Mouse (Mus musculus): ENCODE data around the gene Morn5. TPM values are rescaled to one million over a fixed set of nuclear protein-coding genes. Genes with fewer than 3 reads are reported as not detected.

The Morn5 gene
- total and polyA plus RNA-seq, 2 experiments from 2014 or later, result not detected

DNA sequence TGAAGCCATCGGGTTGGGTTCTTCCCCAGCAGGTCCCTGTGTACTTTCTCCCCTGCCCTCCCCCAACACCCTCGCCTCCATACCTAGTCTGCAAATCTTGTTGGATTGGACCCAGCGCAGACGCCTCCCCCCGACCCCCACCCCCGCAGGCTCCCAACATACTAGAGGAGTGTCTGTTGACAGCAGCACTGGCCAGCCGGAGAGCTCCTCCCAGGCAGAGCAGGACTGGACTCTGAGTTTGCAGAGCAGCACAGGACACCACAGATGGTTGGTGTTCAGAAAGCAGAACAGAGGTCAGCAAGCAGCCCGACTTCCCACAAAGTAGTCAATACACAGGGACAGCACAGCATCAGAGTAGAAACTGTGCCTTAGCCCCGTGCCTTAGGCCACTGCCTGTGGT lies 32.2 kb downstream of the Morn5 start:
- no peak for DNase-seq (ENCODE audit: low spot score)
- 18% methylated on average over 9 of the region's 9 CpGs for WGBS
- Histone ChIP-seq H3K27ac (ENCODE audit: low read depth) (no peak overlapping the region), H3K27me3 (ENCODE audit: control insufficient read depth, insufficient read depth, low read length) (0 out of 2 replicates have a peak, but pooled peaks cover 11% of the 10 kb centered on the region), H3K9ac (replicated peaks; ENCODE audit: low read depth, low read length) (no peak overlapping the region), H3K4me3 (ENCODE audit: low read depth, low read length) (no peak overlapping the region), H3K4me2 (ENCODE audit: low read depth, low read length) (no peak overlapping the region), H3K4me1 (ENCODE audit: control insufficient read depth, insufficient read depth) (no peaks in the 10 kb centered on the region; the same call in 1 of the 2 replicates), H3K36me3 (replicated peaks; ENCODE audit: control insufficient read depth, insufficient read depth, low read length) (no peaks in the 10 kb centered on the region), H3K9me3 (replicated peaks; ENCODE audit: control insufficient read depth, low read length) (no peaks in the 10 kb centered on the region)
- ATAC-seq (ENCODE audit: insufficient read depth, low read depth), result no peak; the same call in 1 of the 2 replicates
- TF ChIP-seq EP300 (IDR thresholded peaks at IDR 0.05; ENCODE audit: low read depth) (no peak), CTCF (IDR thresholded peaks at IDR 0.05; ENCODE audit: low read depth) (no peak)

- whole genome bisulfite sequencing, result 79% methylated on average over 9 of the region's 9 CpGs
- ATAC-seq (ENCODE audit: insufficient read depth, low read depth), result no peak
- no peak for DNase-seq (ENCODE audit: low spot score)
- H3K27ac ChIP-seq (ENCODE audit: low read depth), result no peak overlapping the region
- H3K9me3 ChIP-seq (replicated peaks; ENCODE audit: control insufficient read depth, low read length), result no peaks in the 10 kb centered on the region
- no peak overlapping the region for H3K4me2 ChIP-seq (ENCODE audit: low read depth, low read length)
- H3K9ac ChIP-seq (replicated peaks; ENCODE audit: low read depth, low read length), result no peak overlapping the region
- H3K4me1 ChIP-seq (ENCODE audit: control insufficient read depth, insufficient read depth), result no peaks in the 10 kb centered on the region; the same call in 1 of the 2 replicates
- no peaks in the 10 kb centered on the region for H3K36me3 ChIP-seq (replicated peaks; ENCODE audit: control insufficient read depth, insufficient read depth, low read length)
- TF ChIP-seq EP300 (IDR thresholded peaks at IDR 0.05; ENCODE audit: low read depth) (no peak), CTCF (IDR thresholded peaks at IDR 0.05; ENCODE audit: low read depth) (no peak)
- H3K27me3 ChIP-seq (ENCODE audit: control insufficient read depth, insufficient read depth, low read length), result peaks cover 18% of the 10 kb centered on the region
- no peak overlapping the region for H3K4me3 ChIP-seq (ENCODE audit: low read depth, low read length)
These were observed 33.7 kb downstream of the Morn5 start for GRCm38 (mm10) chr2:36082802-36083580.

- WGBS, result 84% methylated on average over 1 of the region's 1 CpGs
- Histone ChIP-seq H3K4me2 (ENCODE audit: low read depth, low read length) (no peak overlapping the region), H3K27me3 (ENCODE audit: control insufficient read depth, insufficient read depth, low read length) (peaks cover 38% of the 10 kb centered on the region), H3K9ac (replicated peaks; ENCODE audit: low read depth, low read length) (no peak overlapping the region), H3K4me3 (ENCODE audit: low read depth, low read length) (no peak overlapping the region), H3K27ac (ENCODE audit: low read depth) (no peak overlapping the region), H3K9me3 (replicated peaks; ENCODE audit: control insufficient read depth, low read length) (no peaks in the 10 kb centered on the region), H3K36me3 (replicated peaks; ENCODE audit: control insufficient read depth, insufficient read depth, low read length) (no peaks in the 10 kb centered on the region), H3K4me1 (ENCODE audit: control insufficient read depth, insufficient read depth) (no peaks in the 10 kb centered on the region; the same call in 1 of the 2 replicates)
- TF ChIP-seq CTCF (IDR thresholded peaks at IDR 0.05; ENCODE audit: low read depth) (no peak), EP300 (IDR thresholded peaks at IDR 0.05; ENCODE audit: low read depth) (no peak)
- no peak for ATAC-seq (ENCODE audit: insufficient read depth, low read depth)
- DNase-seq (ENCODE audit: low spot score), result no peak
These were observed 35.8 kb downstream of the Morn5 start for GRCm38 (mm10) chr2:36085041-36085440.

GRCm38 (mm10) chr2:36089190-36089589 lies 39.9 kb downstream of the Morn5 start:
- TF ChIP-seq EP300 (IDR thresholded peaks at IDR 0.05; ENCODE audit: low read depth) (no peak), CTCF (IDR thresholded peaks at IDR 0.05; ENCODE audit: low read depth) (no peak)
- Histone ChIP-seq H3K9ac (replicated peaks; ENCODE audit: low read depth, low read length) (no peak overlapping the region), H3K4me3 (ENCODE audit: low read depth, low read length) (no peak overlapping the region), H3K4me1 (ENCODE audit: control insufficient read depth, insufficient read depth) (peaks cover 11% of the 10 kb centered on the region; the same call in 1 of the 2 replicates), H3K36me3 (replicated peaks; ENCODE audit: control insufficient read depth, insufficient read depth, low read length) (no peaks in the 10 kb centered on the region), H3K9me3 (replicated peaks; ENCODE audit: control insufficient read depth, low read length) (no peaks in the 10 kb centered on the region), H3K27me3 (ENCODE audit: control insufficient read depth, insufficient read depth, low read length) (peaks cover 74% of the 10 kb centered on the region), H3K27ac (ENCODE audit: low read depth) (no peak overlapping the region), H3K4me2 (ENCODE audit: low read depth, low read length) (no peak overlapping the region)
- ATAC-seq (ENCODE audit: insufficient read depth, low read depth), result no peak
- DNase-seq (ENCODE audit: low spot score), result no peak
- 59% methylated on average over 3 of the region's 3 CpGs for WGBS

GRCm38 (mm10) chr2:36090853-36091741 lies 41.8 kb downstream of the Morn5 start:
- Histone ChIP-seq H3K9ac (replicated peaks; ENCODE audit: low read depth, low read length) (no peak overlapping the region), H3K9me3 (replicated peaks; ENCODE audit: control insufficient read depth, low read length) (no peaks in the 10 kb centered on the region), H3K4me2 (ENCODE audit: low read depth, low read length) (peak overlapping the region; percentile 57), H3K4me3 (ENCODE audit: low read depth, low read length) (peak overlapping the region; percentile 39), H3K4me1 (ENCODE audit: control insufficient read depth, insufficient read depth) (peaks cover 11% of the 10 kb centered on the region; the same call in 1 of the 2 replicates), H3K27me3 (ENCODE audit: control insufficient read depth, insufficient read depth, low read length) (peaks cover 93% of the 10 kb centered on the region), H3K27ac (ENCODE audit: low read depth) (no peak overlapping the region), H3K36me3 (replicated peaks; ENCODE audit: control insufficient read depth, insufficient read depth, low read length) (no peaks in the 10 kb centered on the region)
- TF ChIP-seq EP300 (IDR thresholded peaks at IDR 0.05; ENCODE audit: low read depth), result no peak
- no peak for TF ChIP-seq CTCF (IDR thresholded peaks at IDR 0.05; ENCODE audit: low read depth)
- DNase-seq (ENCODE audit: low spot score) (no peak), ATAC-seq (ENCODE audit: insufficient read depth, low read depth) (peak; percentile 52)
- WGBS, result 6% methylated on average over 70 of the region's 70 CpGs
